Mouse (Mus musculus): ENCODE measurements around the gene Cep72. TPM values are rescaled to one million over a fixed set of nuclear protein-coding genes. Genes with fewer than 3 reads are reported as not detected.

Gene Cep72
- total RNA-seq, 2 experiments from 2014 or later = 1.3 to 1.8 TPM

Other genes with a start within 250 kb of the Cep72 start
- 1 to 10 TPM; 6.7 to 8.6 TPM for gene Nkd2, start 214.7 kb downstream of the Cep72 start, total RNA-seq (2021)
- gene Trip13, start 124.5 kb downstream of the Cep72 start, total RNA-seq (2021) = under 1 TPM; 0.88 to 0.95 TPM
- gene Brd9, start 124.5 kb downstream of the Cep72 start, total RNA-seq (2021) = 100 to 1,000 TPM; 103 to 118 TPM
- not detected for gene Zdhhc11, start 98.4 kb downstream of the Cep72 start, total RNA-seq (2021)
- gene Tppp, start 52.9 kb downstream of the Cep72 start, total RNA-seq (2021) = 100 to 1,000 TPM; 270 to 272 TPM
- 1 to 10 TPM; 1.1 to 1.3 TPM for gene Slc9a3, start 59.2 kb upstream of the Cep72 start, total RNA-seq (2021)
- 10 to 100 TPM; 70.1 to 72.4 TPM for gene Exoc3, start 146.4 kb upstream of the Cep72 start, total RNA-seq (2021)
- gene Ahrr, start 230.0 kb upstream of the Cep72 start, total RNA-seq (2021) = 1 to 10 TPM in 1 of 2 experiments, under 1 TPM in 1; 0.80 to 1.2 TPM